7 mouse cellular contexts compared by ENCODE assay signal in the genomic region with DNA sequence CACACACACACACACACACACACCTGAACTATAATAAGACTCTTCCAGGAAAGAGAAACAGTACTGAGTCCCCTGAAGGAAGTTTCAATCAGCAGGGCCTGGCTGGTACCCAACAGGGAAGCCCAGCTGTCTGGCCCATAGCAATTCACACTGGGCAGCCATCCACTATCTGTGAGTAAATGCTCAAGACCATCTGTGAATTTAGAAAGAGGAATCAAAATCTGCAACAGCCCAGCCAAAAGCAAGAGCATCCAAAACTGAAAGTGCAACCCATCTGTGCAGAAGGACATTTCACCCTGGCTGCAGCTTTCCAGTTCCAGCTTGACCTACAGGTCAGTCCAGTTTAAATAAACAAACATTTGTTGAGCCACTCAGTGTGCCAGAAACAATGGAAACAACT.
DNase-seq lines count a peak whose midpoint lies in the region; ATAC-seq and TF ChIP-seq lines count a peak whose summit lies in the region.

No protein-coding gene starts in this region.

- TF ChIP-seq CTCF in stomach, postnatal 0 days (IDR thresholded peaks at IDR 0.05; ENCODE audit: low read depth): no peak

- intact Hi-C loops in heart, postnatal 25 days (cut with DNase I): no loop called here
- intact Hi-C loops in left cerebral cortex, postnatal 14 days (cut with DNase I): no loop called here

- ATAC-seq in stomach, embryonic 16.5 days (ENCODE audit: insufficient read depth, low FRiP score): peak; percentile 17; the same call in 1 of the 2 replicates
- no peak for ATAC-seq in stomach, postnatal 0 days (ENCODE audit: low FRiP score, low TSS enrichment)
- ATAC-seq in intestine, embryonic 15.5 days: no peak

- H3K4me1 ChIP-seq in stomach, embryonic 16.5 days (ENCODE audit: control insufficient read depth, insufficient read depth, low read length): no peaks in the 10 kb centered on the region
- H3K4me1 ChIP-seq in stomach, postnatal 0 days (replicated peaks; ENCODE audit: control insufficient read depth, insufficient read depth): no peaks in the 10 kb centered on the region
- H3K4me1 ChIP-seq in intestine, embryonic 15.5 days (replicated peaks): no peaks in the 10 kb centered on the region

- TF ChIP-seq EP300 in stomach, postnatal 0 days (optimal IDR thresholded peaks at IDR 0.05): no peak

- H3K27me3 ChIP-seq in stomach, embryonic 16.5 days (ENCODE audit: control insufficient read depth, insufficient read depth, low read length): no peaks in the 10 kb centered on the region
- no peaks in the 10 kb centered on the region for H3K27me3 ChIP-seq in stomach, postnatal 0 days (ENCODE audit: control insufficient read depth, insufficient read depth, low read length)
- no peaks in the 10 kb centered on the region for H3K27me3 ChIP-seq in intestine, embryonic 15.5 days (replicated peaks)

- no peak overlapping the region for H3K9ac ChIP-seq in stomach, embryonic 16.5 days (ENCODE audit: low read length)
- no peak overlapping the region for H3K9ac ChIP-seq in stomach, postnatal 0 days (ENCODE audit: low read length)
- no peak overlapping the region for H3K9ac ChIP-seq in intestine, embryonic 15.5 days

- H3K9me3 ChIP-seq in stomach, embryonic 16.5 days (replicated peaks; ENCODE audit: control insufficient read depth, low read length): no peaks in the 10 kb centered on the region
- no peaks in the 10 kb centered on the region for H3K9me3 ChIP-seq in stomach, postnatal 0 days (ENCODE audit: control insufficient read depth, low read length)
- no peaks in the 10 kb centered on the region for H3K9me3 ChIP-seq in intestine, embryonic 15.5 days

- H3K4me3 ChIP-seq in stomach, embryonic 16.5 days (replicated peaks; ENCODE audit: low read length): no peak overlapping the region
- H3K4me3 ChIP-seq in stomach, postnatal 0 days (ENCODE audit: low read depth, low read length): no peak overlapping the region
- no peak overlapping the region for H3K4me3 ChIP-seq in intestine, embryonic 15.5 days (replicated peaks)

- no peak overlapping the region for H3K27ac ChIP-seq in stomach, embryonic 16.5 days (ENCODE audit: low read length)
- H3K27ac ChIP-seq in stomach, postnatal 0 days (replicated peaks): no peak overlapping the region
- no peak overlapping the region for H3K27ac ChIP-seq in intestine, embryonic 15.5 days

- no peaks in the 10 kb centered on the region for H3K36me3 ChIP-seq in stomach, embryonic 16.5 days (ENCODE audit: control insufficient read depth, insufficient read depth, low read length)
- no peaks in the 10 kb centered on the region for H3K36me3 ChIP-seq in stomach, postnatal 0 days (ENCODE audit: control insufficient read depth, insufficient read depth, low read length)
- no peaks in the 10 kb centered on the region for H3K36me3 ChIP-seq in intestine, embryonic 15.5 days

- no peak for DNase-seq in stomach, postnatal 0 days (ENCODE audit: low spot score)
- DNase-seq in cerebellum, postnatal 14 days: peak; percentile 92 to 95
- peak; percentile 41 for DNase-seq in heart, postnatal 25 days (ENCODE audit: low spot score)
- DNase-seq in left cerebral cortex, postnatal 14 days (ENCODE audit: low spot score in 2 of 2): peak; percentile 54 to 64
- peak; percentile 37 for DNase-seq in right cerebral cortex, postnatal 25 days

- no peak overlapping the region for H3K4me2 ChIP-seq in stomach, embryonic 16.5 days (ENCODE audit: low read depth, low read length)
- no peak overlapping the region for H3K4me2 ChIP-seq in stomach, postnatal 0 days (replicated peaks; ENCODE audit: low read depth)
- H3K4me2 ChIP-seq in intestine, embryonic 15.5 days (replicated peaks): no peak overlapping the region
